Mouse (Mus musculus) midbrain, embryonic 16.5 days (tissue): ENCODE measurements around the gene Rab3il1. TPM values are rescaled to one million over a fixed set of nuclear protein-coding genes. Genes with fewer than 3 reads are reported as not detected.

Experiments
- ATAC-seq: fragments of 200-750 bp; cut with Nextera tagmentation; 2 replicates; pipeline ENCODE4 v1.8.0; 2017; ENCODE audit warnings: moderate TSS enrichment
- H3K27ac ChIP-seq: fragments of 300-500 bp; sonication (generic); 2 replicates; pipeline ENCODE4 v1.5.1; 2014; ENCODE audit warnings: mild to moderate bottlenecking, low read length, mixed read lengths
- H3K27me3 ChIP-seq: fragments of 300-500 bp; sonication (generic); 2 replicates; pipeline ENCODE4 v1.6.1; 2014; ENCODE audit warnings: low read depth, low read length, mixed read lengths; ENCODE audit not compliant: control insufficient read depth, insufficient read depth
- H3K36me3 ChIP-seq: fragments of 300-500 bp; sonication (generic); 2 replicates; pipeline ENCODE4 v1.6.1; 2014; ENCODE audit warnings: mild to moderate bottlenecking, low read length, moderate library complexity, mixed read lengths; ENCODE audit not compliant: control insufficient read depth, insufficient read depth
- H3K4me1 ChIP-seq: fragments of 300-500 bp; sonication (generic); 2 replicates; pipeline ENCODE4 v1.6.1; 2014; ENCODE audit warnings: mild to moderate bottlenecking, low read length, mixed read lengths; ENCODE audit not compliant: control insufficient read depth, insufficient read depth
- H3K4me2 ChIP-seq: fragments of 300-500 bp; sonication (generic); 2 replicates; pipeline ENCODE4 v1.6.1; 2014; ENCODE audit warnings: mild to moderate bottlenecking, low read length, mixed read lengths
- H3K4me3 ChIP-seq: fragments of 300-500 bp; sonication (generic); 2 replicates; pipeline ENCODE4 v1.5.1; 2014; ENCODE audit warnings: low read depth, mild to moderate bottlenecking, low read length, moderate library complexity, mixed read lengths
- H3K9ac ChIP-seq: fragments of 300-500 bp; sonication (generic); 2 replicates; pipeline ENCODE4 v1.6.1; 2014; ENCODE audit warnings: low read depth, low read length, mixed read lengths
- H3K9me3 ChIP-seq: fragments of 300-500 bp; sonication (generic); replicated peaks from 2 replicates; pipeline ENCODE4 v1.6.1; 2014; ENCODE audit warnings: mild to moderate bottlenecking, low read length, mixed read lengths; ENCODE audit not compliant: control insufficient read depth, poor library complexity, severe bottlenecking
- WGBS: fragments of 180-500 bp; shearing (Covaris S2); extraction: QIAGEN DNeasy Blood & Tissue Kit; methylation state at CpG from one replicate; pipeline ENCODE4 v1.1.7; 2014; 5-methylcytosine and 5-hydroxymethylcytosine counted together
- polyA plus RNA-seq: library from polyadenylated mRNA; unstranded; fragments of >200 nt; fragmentation: Nextera tagmentation; extraction: Ambion mirVana; gene quantifications from 2 replicates; pipeline ENCODE4 v1.2.1, GENCODE M21; 2015

The Rab3il1 gene
- polyA plus RNA-seq, 1 experiment from 2014 or later = 21.4 TPM

- no peaks in the 10 kb centered on the region for H3K4me1 ChIP-seq
- no peak overlapping the region for H3K4me2 ChIP-seq
- no peak for ATAC-seq
- H3K9ac ChIP-seq = no peak overlapping the region
- WGBS = 91% methylated on average over 3 of the region's 3 CpGs
- H3K27me3 ChIP-seq = no peaks in the 10 kb centered on the region
- H3K4me3 ChIP-seq = no peak overlapping the region
- peaks cover 62% of the 10 kb centered on the region for H3K36me3 ChIP-seq
- H3K27ac ChIP-seq = no peak overlapping the region
- H3K9me3 ChIP-seq = no peaks in the 10 kb centered on the region
Measured at GRCm38 (mm10) chr19:10082105-10082504, 80.6 kb downstream of the Rab3il1 start.

GRCm38 (mm10) chr19:10085454-10085853, 84.0 kb downstream of the Rab3il1 start:
- no peak overlapping the region for H3K4me3 ChIP-seq
- H3K27ac ChIP-seq = no peak overlapping the region
- peaks cover 65% of the 10 kb centered on the region for H3K36me3 ChIP-seq
- H3K9ac ChIP-seq = no peak overlapping the region
- no peaks in the 10 kb centered on the region for H3K9me3 ChIP-seq
- no peaks in the 10 kb centered on the region for H3K27me3 ChIP-seq
- 85% methylated on average over 9 of the region's 9 CpGs for WGBS
- no peak overlapping the region for H3K4me2 ChIP-seq
- no peaks in the 10 kb centered on the region for H3K4me1 ChIP-seq
- no peak for ATAC-seq

- Histone ChIP-seq H3K4me2 (no peak overlapping the region), H3K4me1 (no peaks in the 10 kb centered on the region), H3K36me3 (peaks cover 64% of the 10 kb centered on the region), H3K4me3 (no peak overlapping the region), H3K27me3 (no peaks in the 10 kb centered on the region), H3K9ac (no peak overlapping the region), H3K27ac (no peak overlapping the region), H3K9me3 (no peaks in the 10 kb centered on the region)
- 79% methylated on average over 4 of the region's 4 CpGs for WGBS
- no peak for ATAC-seq
Measured at GRCm38 (mm10) chr19:10086976-10087375, 85.5 kb downstream of the Rab3il1 start.

Other genes with a start within 250 kb of the Rab3il1 start
- not detected in 2 replicates for gene Scgb2a2, start 154.1 kb upstream of the Rab3il1 start, polyA plus RNA-seq
- gene Incenp, start 102.1 kb upstream of the Rab3il1 start, polyA plus RNA-seq = 20.0 and 22.1 TPM in 2 replicates
- 1,587 and 1,694 TPM in 2 replicates for gene Fth1, start 21.1 kb upstream of the Rab3il1 start, polyA plus RNA-seq
- 2.9 TPM in 2 replicates for gene Best1, start within 50 bp of the Rab3il1 start, polyA plus RNA-seq
- 31.6 and 38.2 TPM in 2 replicates for gene Fads3, start 39.9 kb downstream of the Rab3il1 start, polyA plus RNA-seq
- 215 and 256 TPM in 2 replicates for gene Fads2, start 100.1 kb downstream of the Rab3il1 start, polyA plus RNA-seq
- 181 and 190 TPM in 2 replicates for gene Fads1, start 181.2 kb downstream of the Rab3il1 start, polyA plus RNA-seq
- 278 and 290 TPM in 2 replicates for gene Tmem258, start 202.3 kb downstream of the Rab3il1 start, polyA plus RNA-seq
- 19.5 and 21.9 TPM in 2 replicates for gene Fen1, start 202.5 kb downstream of the Rab3il1 start, polyA plus RNA-seq
- 0.57 and 0.82 TPM in 2 replicates for gene Myrf, start 239.1 kb downstream of the Rab3il1 start, polyA plus RNA-seq